Mouse (Mus musculus): ENCODE results near the gene Rbm47.
A peak's percentile ranks its signal among the peaks of the same experiment; 100 is the strongest.

Rbm47 gene

DNA sequence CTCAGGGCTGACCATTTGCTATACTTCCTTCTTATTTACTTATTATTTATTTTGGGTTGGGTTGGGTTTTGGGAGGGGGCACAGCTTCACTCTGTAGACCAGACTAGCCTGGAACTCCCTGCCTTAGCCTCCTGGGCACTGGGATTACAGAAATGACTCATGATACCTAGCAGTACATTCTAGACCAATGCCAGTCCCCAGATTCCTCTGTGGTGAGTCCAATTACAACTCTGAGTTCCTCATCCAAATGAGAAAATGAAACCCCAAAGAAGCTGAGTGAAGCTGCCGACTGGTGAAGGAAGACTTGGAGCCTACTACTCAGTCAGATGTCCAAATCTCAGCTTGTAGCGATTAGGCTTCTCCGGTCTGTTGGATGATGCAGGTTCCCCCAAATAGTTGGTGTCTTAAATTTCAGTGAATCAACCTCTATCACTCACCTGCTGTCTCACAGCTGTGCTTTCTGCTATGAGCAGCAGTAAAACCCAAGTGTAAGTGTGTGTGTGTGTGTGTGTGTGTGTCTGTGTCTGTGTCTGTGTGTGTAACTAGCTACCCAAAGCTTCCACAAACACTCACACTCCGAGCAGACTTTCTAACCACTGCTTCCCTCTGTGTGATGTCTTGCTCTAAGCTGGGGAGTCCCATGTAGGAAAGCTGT lies 84.5 kb downstream of the Rbm47 start:
- DNase-seq (ENCODE audit: extremely low read depth, low read depth), result no peak

DNA sequence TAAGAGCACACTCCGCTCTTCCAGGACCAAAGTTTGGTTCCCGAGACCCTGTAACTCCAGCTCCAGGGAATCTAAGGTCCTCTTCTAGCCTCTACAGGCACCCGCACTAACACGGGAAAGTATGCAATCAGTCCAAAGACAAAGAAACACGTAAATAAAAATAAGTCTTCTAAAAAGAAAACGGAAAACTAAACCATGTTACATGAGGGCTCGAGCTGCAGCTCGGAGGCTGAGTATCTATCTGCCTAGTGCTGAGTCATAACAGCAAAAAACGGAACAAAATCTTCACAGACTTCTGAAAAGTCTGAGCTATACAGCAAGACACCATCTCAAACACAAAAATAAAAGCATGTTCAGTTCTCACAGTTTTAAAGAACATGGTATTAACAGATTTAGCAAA lies 86.0 kb downstream of the Rbm47 start:
- peak; percentile 78 for DNase-seq (ENCODE audit: extremely low read depth, low read depth)

DNA sequence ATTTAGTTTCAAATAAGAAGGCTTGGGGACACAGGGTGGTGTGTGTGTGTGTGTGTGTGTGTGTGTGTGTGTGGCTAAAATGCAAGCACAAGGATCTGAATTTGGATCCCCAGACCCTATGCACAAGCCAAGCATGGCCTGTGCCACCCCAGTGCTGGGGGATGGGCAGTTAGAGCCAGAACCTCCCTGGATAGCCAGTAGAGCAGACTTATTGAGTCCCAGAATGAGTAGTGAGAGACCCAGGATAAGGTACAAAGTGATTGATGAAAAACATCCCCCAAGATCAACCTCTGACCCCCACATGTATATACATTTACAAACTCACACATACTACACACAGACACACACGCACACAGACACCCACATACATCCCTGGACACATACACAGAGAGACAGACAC lies 86.6 kb downstream of the Rbm47 start:
- DNase-seq (ENCODE audit: extremely low read depth, low read depth), result no peak

DNA sequence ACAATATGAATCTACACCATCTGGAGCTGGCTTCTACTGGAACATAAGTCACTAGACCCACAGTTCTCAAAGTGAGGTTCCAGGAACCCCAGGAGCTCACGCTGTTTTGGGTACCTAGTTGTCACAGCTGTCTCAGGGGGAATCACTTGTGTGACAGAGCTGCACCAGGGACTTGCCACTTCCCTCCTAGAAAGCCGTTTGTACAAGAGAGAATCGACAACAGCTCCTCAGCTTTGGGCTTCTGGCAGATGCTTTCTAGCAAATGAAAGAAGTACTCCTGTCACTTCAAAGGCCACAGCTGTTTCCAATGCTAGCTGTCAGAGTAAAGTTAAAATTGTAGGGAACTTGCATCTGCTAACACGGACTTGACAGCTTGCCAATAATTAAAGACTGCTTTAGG lies 87.4 kb downstream of the Rbm47 start:
- DNase-seq (ENCODE audit: extremely low read depth, low read depth), result no peak

DNA sequence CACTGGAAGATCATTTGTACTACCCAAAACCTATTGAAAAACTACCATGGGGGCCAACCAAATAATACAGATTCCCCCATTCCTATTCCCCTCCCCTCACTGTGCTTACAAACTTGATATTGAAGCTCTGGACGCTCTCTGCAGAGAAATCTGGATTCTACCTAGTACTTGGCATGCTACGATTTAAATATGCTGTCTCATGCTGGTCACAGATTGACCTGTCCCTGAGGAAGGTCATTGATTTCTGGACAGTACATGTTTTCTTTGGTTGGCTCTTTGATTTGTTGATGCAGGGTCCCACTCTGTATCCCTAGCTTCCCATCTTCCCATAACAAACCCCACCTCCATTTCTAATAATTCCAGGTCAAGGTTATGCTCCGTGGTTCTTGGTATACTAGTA lies 88.4 kb downstream of the Rbm47 start:
- no peak for DNase-seq (ENCODE audit: extremely low read depth, low read depth)

DNA sequence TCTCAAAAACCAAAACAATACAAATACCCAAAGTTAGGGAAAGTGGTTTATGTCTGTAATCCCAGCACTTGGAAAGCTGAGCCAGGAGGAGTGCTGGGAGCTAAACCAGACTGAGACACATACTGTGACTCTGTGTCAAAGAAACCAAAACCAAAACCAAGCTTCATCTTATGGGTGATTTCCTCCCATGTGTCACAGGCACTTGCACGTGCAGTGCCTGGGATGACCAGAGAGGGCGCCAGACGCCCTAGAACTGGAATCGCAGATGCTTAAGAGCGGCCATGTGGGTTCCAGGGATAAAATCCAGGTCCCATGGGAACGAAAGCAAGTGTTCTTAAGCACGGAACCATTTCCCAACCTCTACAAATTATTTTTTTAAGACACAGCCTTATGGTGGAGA lies 89.6 kb downstream of the Rbm47 start:
- DNase-seq (ENCODE audit: extremely low read depth, low read depth), result peak; percentile 75

DNA sequence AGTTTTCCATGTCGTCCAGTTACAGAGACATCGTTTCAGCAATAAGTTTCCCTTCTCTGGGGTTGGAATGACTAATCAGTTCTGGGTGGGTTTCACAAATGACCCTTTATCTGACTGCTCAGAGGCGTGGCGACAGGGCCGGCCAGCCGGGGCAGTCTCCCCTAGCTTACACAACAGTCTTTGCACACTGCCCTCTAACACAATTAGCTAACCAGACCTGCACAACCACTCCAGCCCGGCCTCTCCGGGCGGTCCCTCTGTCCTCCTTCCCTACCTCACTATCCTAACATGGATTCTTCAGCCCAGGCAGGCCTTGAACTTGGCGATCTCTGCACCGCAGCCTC lies 90.7 kb downstream of the Rbm47 start:
- no peak for DNase-seq (ENCODE audit: extremely low read depth, low read depth)

DNA sequence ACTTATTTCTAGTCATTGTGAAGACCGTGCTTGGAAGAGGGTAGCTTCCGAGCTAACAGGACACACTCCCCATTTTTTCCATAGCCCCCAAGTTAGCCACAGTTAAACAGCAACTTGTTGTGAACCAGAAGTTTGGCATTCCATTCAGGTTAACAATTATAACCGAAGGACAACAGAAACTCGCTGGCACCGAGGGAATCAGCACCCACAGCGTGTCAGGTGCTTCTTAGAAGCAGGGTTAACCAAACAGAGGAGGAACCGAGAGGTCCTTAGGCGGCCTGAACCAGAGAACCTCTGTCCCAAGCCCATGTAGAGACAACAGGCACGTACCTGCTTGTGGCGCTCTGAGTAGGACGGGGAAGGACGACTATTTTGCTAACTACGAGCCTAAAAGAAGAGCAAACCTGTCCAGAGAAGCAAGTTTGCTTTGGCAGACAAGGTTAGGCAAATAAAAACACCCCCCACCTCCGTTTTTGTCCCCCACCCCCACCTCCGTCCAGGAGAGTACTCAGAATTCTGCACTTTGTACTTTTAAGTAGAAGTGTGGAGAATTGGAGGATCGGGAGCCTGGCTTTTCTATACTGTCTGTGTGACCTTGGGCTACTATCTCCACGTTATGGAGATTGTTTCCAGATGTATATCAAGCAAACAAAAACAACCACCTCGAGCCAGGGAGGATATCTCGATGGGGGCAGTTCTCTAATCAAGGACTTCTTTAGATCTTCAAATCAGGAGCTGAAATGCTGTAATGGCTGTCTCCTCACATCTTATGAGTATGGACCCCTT lies 91.3 kb downstream of the Rbm47 start:
- no peak for DNase-seq (ENCODE audit: extremely low read depth, low read depth)

DNA sequence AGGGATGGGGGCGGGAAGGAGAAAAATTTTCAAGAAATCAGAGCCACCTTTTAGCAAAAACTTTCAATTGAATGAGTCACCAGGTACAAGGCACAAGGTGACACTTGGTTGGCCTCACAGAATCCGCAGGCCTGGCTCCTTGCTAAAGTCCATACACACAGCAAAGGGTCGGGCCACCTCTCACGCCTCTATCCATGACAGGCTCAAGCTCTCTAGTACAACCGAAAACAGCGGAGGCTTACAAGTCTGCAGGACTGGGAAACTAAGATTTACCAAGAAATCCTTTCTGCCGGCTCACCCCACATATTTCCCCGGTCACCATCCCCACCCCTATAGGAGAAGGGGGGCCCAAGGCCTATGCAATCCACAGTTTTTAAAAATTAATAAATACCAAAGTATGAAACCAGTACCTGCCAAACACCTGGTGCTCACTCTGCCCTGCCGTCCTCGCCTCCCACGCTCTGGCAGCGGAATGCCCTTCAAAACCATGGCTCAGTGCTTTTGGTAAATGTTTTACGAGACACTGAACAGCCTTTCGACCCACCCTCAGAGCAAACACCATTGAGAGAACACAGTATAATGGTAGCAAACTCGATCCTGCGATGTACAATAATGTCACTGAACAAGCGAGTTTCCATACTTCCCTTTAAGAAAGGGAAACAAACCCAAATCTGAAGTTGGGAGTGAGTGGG lies 92.2 kb downstream of the Rbm47 start:
- no peak for DNase-seq (ENCODE audit: extremely low read depth, low read depth)

DNA sequence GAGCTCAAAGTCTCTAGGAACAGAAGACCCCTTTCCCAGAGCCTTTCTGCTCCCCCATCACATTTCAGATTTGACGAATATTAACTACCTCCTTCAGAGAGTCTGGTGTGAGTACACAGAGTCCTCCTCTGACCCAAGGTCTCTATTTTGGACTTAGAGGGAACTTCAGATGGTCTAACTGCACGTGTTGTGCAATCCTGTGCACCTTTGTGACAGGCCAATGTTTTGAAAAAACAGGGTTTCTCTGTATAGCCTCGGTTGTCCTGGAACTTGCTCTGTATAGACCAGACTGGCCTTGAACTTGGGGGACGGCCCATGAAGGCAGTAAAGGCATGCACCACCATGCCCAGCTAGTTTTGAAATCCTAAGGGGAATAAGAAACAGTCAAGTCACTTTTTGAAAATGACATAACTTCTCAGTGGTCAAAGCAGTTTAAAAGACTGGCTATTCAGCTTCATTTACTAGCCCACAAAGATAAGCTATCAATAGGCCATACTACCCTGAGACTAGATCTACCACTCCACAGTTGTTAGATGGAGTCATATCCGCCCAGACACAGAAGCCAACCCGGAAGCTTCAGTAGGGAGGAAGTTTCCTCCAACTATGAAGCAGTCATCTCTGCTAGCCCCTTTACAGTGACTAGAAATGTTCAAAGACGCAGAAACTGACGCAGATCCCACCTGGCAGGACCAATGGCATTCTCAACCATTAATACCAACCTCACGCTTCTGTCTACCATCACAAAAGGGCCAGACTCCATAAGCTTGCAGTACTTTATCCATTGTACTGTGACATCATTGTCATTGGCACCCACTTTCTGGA lies 93.3 kb downstream of the Rbm47 start:
- no peak for DNase-seq (ENCODE audit: extremely low read depth, low read depth)

DNA sequence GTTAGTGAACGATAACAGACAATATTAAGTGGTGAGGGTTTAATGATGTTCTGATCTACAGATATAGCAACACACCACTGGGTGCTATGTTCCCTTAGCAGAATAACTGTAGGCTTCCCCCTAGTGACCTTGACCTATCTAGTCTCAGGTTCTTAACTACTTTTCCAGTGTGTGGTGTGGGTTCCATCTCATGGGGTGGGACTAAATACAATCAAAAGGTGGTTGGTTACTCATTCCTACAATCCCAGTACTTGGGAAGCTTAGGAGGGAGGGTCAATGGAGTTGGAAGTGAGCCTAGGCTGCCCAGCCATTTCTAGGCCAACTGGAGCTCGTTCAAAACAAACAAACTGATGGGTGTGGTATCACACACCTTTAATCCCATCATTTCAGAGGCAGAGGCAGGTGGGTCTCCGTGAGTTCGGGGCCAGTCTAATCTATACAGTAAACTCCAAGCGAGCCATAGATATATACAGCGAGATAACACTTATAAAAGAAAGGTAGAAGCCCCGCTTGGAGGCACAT lies 94.4 kb downstream of the Rbm47 start:
- no peak for DNase-seq (ENCODE audit: extremely low read depth, low read depth)

DNA sequence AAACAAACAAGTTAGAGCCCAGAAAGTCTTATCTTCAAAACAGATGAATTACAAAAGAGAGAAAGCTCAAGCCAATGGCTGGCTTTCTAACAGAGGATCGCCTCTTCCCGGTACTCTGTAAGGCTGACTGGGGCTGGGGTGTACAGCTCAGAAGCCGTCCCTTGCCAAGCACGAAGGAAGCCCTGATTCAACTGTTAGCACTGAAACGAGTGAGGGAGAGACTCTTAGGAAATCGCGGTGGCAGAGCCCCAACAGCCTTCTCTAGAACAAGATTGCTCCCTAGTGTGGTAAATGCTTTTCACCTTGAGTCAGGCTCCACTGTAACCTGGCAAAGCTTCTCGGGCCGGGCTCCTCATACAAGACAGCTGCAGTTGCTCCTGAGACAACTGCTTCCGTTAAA lies 95.5 kb downstream of the Rbm47 start:
- no peak for DNase-seq (ENCODE audit: extremely low read depth, low read depth)

DNA sequence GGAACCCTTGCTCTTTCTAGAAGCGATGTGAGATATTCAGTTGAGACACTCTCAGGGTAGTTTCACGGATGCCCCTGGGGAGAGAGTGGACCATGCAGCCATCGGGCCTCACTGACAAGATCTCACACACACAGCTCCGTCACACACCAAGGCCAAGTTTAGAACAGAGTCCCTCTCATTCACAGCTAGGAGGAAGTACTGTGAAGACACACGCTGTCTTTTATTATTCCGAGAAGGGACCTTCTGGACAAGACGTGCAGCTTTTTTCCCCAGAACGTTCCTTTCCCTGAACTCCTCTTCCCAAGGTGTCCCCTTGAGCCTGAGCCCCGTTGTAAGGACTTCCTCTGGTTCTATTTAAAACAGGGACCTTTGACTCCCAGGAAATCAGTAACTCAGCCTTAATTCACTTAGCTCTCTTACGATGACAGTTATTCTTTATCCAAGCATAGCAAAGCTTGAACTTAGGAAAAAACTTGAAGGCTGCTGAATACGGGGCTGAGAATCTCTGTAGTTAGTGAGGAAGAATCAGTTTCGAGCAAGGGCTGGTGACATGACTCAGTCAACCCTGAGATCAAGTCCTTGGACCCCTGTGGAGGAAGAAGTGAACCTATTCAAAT lies 96.1 kb downstream of the Rbm47 start:
- DNase-seq (ENCODE audit: extremely low read depth, low read depth), result no peak

DNA sequence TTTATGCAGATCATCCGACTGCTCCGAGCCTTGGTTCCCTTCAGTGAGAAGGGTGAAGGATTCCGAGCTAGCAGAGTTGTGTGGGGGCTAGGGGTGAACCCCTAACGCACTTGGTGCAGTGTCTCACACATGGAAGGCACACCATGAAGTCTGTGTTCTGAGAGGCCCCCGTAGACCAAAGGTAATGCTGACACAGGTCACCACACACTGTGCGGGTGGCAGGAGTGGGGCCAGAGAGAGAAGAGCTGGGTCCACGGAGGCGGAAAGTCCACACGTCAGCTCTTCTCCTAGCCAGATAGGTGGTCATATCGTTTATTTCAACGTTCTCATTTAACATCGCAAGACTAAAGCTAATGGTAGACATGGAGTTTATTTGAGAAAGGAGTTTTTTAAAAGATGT lies 97.0 kb downstream of the Rbm47 start:
- DNase-seq (ENCODE audit: extremely low read depth, low read depth), result no peak

DNA sequence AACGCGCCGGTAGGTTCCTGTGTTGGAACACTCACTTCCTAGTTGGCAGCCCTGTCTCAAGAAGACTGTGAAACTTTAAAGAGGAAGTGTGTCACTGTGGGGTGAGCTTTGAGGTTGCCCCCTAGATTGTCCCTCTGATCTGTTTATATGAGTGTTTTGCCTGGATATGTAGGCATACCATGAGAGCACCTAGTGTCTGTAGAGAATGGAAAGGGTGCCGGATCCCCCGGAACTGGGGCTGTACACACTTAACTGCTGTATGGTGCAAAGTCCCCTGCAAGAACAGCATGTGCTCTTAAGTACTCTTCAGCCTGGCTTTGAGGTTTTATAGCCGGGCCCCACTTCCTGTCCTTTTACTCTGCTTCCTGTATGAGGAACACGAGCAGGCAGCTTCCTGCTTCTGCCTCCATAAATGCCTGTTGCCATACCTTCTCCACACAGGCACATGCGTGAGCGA lies 97.9 kb downstream of the Rbm47 start:
- peak; percentile 54 for DNase-seq (ENCODE audit: extremely low read depth, low read depth)

DNA sequence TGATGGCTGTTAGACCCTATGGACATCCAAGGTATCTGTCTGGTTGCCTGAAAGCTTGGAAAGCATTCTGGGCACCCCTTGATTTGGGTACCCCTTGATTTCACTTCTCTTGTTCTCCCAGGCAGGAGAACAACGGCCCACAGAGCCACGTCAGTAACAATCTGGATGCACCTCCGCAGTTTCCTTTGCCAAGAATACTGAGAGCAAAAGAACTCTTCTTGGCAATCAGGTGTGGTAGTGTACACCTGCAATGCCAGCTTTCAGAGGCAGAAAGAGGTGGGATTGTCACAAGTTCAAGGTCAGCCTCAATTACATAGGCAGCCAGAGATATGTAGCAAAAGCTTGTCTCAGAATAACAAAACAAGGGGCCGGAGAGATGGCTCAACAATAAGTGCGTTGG lies 98.7 kb downstream of the Rbm47 start:
- DNase-seq (ENCODE audit: extremely low read depth, low read depth), result no peak

DNA sequence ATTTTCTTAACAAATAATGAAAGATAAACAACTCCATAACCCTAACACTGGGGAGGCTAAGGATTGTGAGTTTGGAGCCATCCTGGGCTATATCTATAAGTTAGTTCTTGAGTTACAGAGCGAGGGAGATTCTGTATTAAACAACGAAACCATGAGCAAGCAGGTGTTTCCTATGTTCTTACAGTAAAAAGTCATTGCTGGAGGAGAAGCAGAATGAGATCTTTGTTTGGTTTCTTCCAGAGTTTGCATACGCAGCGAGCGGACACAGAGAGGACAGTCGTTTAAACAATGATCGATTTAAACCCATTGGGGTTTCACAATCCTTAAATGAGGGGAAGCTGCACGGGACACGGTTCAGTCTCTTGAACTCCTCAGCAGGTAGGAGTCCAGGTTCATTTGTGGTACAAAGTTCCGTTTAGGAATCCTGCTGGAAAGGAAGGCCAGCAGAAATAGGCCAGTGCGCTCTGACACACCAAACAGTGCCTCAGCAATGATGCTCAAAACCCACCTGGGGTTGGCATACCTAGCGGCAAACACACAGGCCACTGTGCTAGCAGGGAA lies 99.2 kb downstream of the Rbm47 start:
- no peak for DNase-seq (ENCODE audit: extremely low read depth, low read depth)

DNA sequence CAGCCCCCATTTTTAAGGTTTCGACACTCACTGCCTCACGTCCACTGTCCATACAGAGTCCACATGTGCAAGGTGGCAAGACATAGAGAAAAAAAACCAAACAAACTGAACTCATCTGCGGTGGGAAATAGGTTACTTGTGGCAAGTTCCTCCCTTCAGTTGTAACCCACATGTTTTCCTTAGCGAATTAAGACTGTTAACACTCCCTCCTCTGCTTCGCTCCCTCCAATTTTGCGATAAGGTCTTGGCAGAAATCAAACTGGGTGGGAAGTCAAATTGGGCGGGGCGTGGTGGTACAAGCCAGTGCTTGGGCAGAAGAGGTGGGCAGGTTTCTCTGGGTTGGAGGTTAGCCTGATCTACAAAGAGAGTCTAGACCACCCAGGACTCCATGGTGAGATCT lies 101.2 kb downstream of the Rbm47 start:
- peak; percentile 13 for DNase-seq (ENCODE audit: extremely low read depth, low read depth)

DNA sequence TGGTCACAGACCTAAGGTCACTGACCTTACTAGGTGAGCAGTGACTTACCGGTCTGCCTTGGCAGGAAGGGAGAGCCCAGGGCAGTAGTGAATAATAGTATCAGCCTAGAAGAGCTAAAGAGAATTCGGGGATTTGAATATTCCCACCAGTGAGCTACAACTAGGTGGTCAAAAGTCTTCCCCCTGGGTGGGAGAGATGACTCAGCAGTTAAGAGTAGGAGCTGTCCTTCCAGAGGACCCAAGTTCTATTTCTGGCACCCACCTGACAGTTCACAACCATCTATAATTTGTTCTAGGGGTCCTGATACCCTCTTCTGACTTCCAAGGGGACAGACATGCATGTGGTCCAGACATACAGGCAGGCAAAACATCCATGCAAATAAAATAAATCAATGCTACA lies 102.6 kb downstream of the Rbm47 start:
- DNase-seq (ENCODE audit: extremely low read depth, low read depth), result no peak

DNA sequence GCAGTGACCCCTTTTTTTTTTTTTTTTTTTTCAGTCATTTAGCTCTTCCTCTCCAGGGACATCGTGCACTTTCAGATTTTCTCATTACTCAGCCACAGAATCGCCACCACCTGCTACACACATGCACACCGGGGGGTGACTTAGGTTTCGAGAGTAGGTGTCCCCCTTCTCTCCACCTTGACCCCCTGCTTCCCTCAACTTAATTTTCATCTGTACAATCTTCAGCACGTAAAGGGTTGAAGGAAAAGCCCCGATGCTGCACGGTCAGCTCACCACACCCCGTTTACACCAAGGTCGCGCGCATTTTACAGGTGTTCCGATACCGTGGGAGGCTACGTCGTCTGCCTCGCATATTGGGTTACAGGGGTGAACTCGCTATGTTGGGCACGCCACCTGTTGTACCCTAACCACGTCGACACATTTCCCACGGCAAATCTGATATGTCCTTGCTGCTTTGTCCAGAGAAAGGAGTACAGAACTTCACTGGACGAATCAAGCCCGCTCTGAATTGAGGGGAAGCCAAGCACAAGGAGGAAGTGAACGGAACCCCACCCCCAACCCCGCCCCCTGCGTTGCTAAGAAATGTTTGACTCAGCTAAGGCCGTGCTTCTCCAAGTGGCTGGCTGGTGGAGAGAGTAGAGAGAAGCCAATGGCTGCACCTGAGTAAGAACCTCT lies 103.3 kb downstream of the Rbm47 start:
- DNase-seq (ENCODE audit: extremely low read depth, low read depth), result peak; percentile 81

Measured in MEL-GATA-1-ER (cell line).